17 mouse cellular contexts compared by ENCODE assay signal in genomic region chr9:27691616-27692015, GRCm38 (mm10).
"Had no signal": no experiment of that assay in that cellular context is flagged by ENCODE, and none has a peak within 500 bp of the region (broad histone marks: within the 10 kb centered on the region; RNA-seq: fewer than 3 reads in every experiment).

No protein-coding gene starts in this region.

- ATAC-seq: hindbrain, embryonic 16.5 days; inflammation-experienced regulatory T-cells, adult 6 months; intestine, embryonic 15.5 days; intestine, postnatal 0 days; liver, embryonic 12.5 days had no signal

- DNase-seq: gastrocnemius, adult 2 months; gastrocnemius, postnatal 10 days; gastrocnemius, postnatal 25 days; heart, adult 18-20 months; heart, postnatal 10 days; heart, postnatal 4 days; kidney, adult 18-20 months; kidney, adult 8-10 months; kidney, postnatal 10 days; kidney, postnatal 25 days; layer of hippocampus, adult 9-11 months; layer of hippocampus, postnatal 36 days had no signal
